Mouse (Mus musculus): Measurements from ENCODE around the gene Klf5. TPM values are rescaled to one million over a fixed set of nuclear protein-coding genes. Genes with fewer than 3 reads are reported as not detected.

Klf5 gene
- total and polyA plus RNA-seq, 2 experiments from 2014 or later, result 1.5 to 3.5 TPM

DNA sequence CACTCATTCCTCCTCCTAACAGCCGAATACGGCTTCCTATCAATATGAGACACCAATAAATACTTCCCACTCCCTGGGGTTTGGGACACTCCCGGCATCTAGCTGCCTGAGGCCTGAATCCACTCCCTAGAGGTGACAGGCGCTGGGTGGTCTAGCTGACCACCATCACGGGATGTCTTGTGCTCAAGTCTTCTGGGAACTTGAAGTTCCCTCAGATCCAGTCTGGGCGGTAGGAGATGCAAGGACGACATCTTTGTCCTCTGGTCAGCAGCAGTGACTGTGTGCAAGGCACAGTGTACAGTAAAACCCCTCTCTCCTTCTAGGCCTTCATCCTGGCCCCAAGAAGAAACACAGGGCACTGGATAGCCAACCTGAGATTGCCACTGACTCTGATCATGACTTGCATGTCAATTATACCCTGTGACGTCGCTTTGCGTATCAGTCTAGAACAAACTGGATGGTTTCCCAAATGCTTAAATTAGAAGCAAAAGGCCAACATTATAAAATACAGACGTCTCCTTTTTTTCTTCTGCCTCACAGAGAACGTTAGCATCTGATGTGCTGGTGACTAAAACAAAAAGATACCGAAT is 49.8 kb downstream of the Klf5 start:
- Histone ChIP-seq H3K27me3 (ENCODE audit: insufficient read depth, low read length) (no peaks in the 10 kb centered on the region), H3K36me3 (ENCODE audit: insufficient read depth, low read length) (no peaks in the 10 kb centered on the region), H3K9ac (replicated peaks; ENCODE audit: low read length) (no peak overlapping the region), H3K9me3 (ENCODE audit: low read length) (no peaks in the 10 kb centered on the region), H3K27ac (no peak overlapping the region), H3K4me2 (ENCODE audit: low read depth, low read length) (no peak overlapping the region), H3K4me1 (ENCODE audit: insufficient read depth, low read length) (no peaks in the 10 kb centered on the region), H3K4me3 (ENCODE audit: low read length) (no peak overlapping the region)
- ATAC-seq (peak; percentile 59), DNase-seq (ENCODE audit: low spot score) (peak; percentile 14)
- no peak for TF ChIP-seq CTCF (IDR thresholded peaks at IDR 0.05; ENCODE audit: low read depth)
- 63% methylated on average over 13 of the region's 13 CpGs for WGBS

DNA sequence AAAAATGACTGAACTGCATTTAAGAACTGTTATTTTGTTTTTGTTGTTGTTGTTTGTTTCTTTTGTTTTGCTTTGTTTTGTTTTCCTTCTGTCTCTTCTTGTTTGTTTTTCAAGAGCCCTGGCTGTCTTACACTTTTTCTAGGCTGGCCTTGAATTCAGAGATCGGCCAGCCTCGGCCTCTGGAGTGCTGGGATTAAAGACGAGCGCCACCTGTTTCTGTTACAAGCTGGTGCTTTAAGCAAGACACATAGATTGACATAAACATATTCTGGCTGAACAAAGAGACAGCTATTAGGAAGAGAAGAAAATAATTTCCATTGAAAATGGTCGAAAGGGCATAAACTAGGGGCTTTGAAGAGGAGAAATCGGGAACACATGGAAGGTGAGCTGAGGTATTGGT is 51.1 kb downstream of the Klf5 start:
- WGBS, result 74% methylated on average over 6 of the region's 6 CpGs
- no peak for ATAC-seq
- H3K36me3 ChIP-seq (ENCODE audit: insufficient read depth, low read length), result no peaks in the 10 kb centered on the region

DNA sequence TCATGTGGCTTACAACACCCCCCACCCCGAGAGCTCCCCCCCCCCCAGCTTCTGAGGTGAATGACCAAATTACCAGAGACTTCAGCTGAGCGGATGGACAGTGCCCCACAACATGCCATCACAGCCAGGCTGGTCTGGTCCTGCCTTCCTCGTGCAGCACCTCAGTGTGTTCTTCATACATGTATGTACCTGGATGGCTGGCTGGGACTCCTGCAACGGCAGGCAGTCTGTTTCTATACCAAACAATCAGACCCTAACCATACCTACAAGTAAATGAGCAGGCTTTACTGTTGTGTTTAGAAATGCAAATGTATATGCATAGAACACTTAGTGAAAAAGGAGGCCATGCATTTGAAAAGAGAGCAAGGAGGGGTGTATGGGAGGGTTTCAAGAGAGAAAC is 54.5 kb downstream of the Klf5 start:
- Histone ChIP-seq H3K4me1 (ENCODE audit: insufficient read depth, low read length) (no peaks in the 10 kb centered on the region), H3K9ac (replicated peaks; ENCODE audit: low read length) (no peak overlapping the region), H3K27me3 (ENCODE audit: insufficient read depth, low read length) (no peaks in the 10 kb centered on the region), H3K4me3 (ENCODE audit: low read length) (no peak overlapping the region), H3K36me3 (ENCODE audit: insufficient read depth, low read length) (no peaks in the 10 kb centered on the region), H3K4me2 (ENCODE audit: low read depth, low read length) (no peak overlapping the region), H3K27ac (no peak overlapping the region), H3K9me3 (ENCODE audit: low read length) (no peaks in the 10 kb centered on the region)
- 55% methylated on average over 4 of the region's 4 CpGs for WGBS
- no peak for TF ChIP-seq CTCF (IDR thresholded peaks at IDR 0.05; ENCODE audit: low read depth)
- no peak for DNase-seq (ENCODE audit: low spot score)
- ATAC-seq, result no peak

More for the DNA sequence above, 51.1 kb downstream of the Klf5 start:
- Histone ChIP-seq H3K27me3 (ENCODE audit: insufficient read depth, low read length) (no peaks in the 10 kb centered on the region), H3K27ac (no peak overlapping the region), H3K9ac (replicated peaks; ENCODE audit: low read length) (no peak overlapping the region), H3K4me2 (ENCODE audit: low read depth, low read length) (no peak overlapping the region), H3K4me3 (ENCODE audit: low read length) (no peak overlapping the region), H3K9me3 (ENCODE audit: low read length) (no peaks in the 10 kb centered on the region), H3K4me1 (ENCODE audit: insufficient read depth, low read length) (no peaks in the 10 kb centered on the region)
- TF ChIP-seq CTCF (IDR thresholded peaks at IDR 0.05; ENCODE audit: low read depth), result no peak
- no peak for DNase-seq (ENCODE audit: low spot score)

- no peak overlapping the region for H3K9ac ChIP-seq (replicated peaks; ENCODE audit: low read length)
- ATAC-seq (no peak), DNase-seq (ENCODE audit: low spot score) (no peak)
- no peak overlapping the region for H3K4me3 ChIP-seq (ENCODE audit: low read length)
- WGBS, result 67% methylated on average over 2 of the region's 2 CpGs
- no peak overlapping the region for H3K4me2 ChIP-seq (ENCODE audit: low read depth, low read length)
- H3K9me3 ChIP-seq (ENCODE audit: low read length), result no peaks in the 10 kb centered on the region
- H3K36me3 ChIP-seq (ENCODE audit: insufficient read depth, low read length), result no peaks in the 10 kb centered on the region
- no peaks in the 10 kb centered on the region for H3K27me3 ChIP-seq (ENCODE audit: insufficient read depth, low read length)
- no peaks in the 10 kb centered on the region for H3K4me1 ChIP-seq (ENCODE audit: insufficient read depth, low read length)
- no peak overlapping the region for H3K27ac ChIP-seq
- no peak for TF ChIP-seq CTCF (IDR thresholded peaks at IDR 0.05; ENCODE audit: low read depth)
Observed at GRCm38 (mm10) chr14:99354046-99354445, 55.6 kb downstream of the Klf5 start.

- Histone ChIP-seq H3K9me3 (ENCODE audit: low read length) (no peaks in the 10 kb centered on the region), H3K4me2 (ENCODE audit: low read depth, low read length) (no peak overlapping the region), H3K36me3 (ENCODE audit: insufficient read depth, low read length) (no peaks in the 10 kb centered on the region), H3K27me3 (ENCODE audit: insufficient read depth, low read length) (no peaks in the 10 kb centered on the region), H3K4me1 (ENCODE audit: insufficient read depth, low read length) (no peaks in the 10 kb centered on the region), H3K27ac (no peak overlapping the region), H3K4me3 (ENCODE audit: low read length) (no peak overlapping the region), H3K9ac (replicated peaks; ENCODE audit: low read length) (no peak overlapping the region)
- DNase-seq (ENCODE audit: low spot score) (no peak), ATAC-seq (no peak)
- 97% methylated on average over 10 of the region's 10 CpGs for WGBS
- no peak for TF ChIP-seq CTCF (IDR thresholded peaks at IDR 0.05; ENCODE audit: low read depth)
Observed at GRCm38 (mm10) chr14:99354761-99355609, 56.5 kb downstream of the Klf5 start.

GRCm38 (mm10) chr14:99355610-99355870 is 57.0 kb downstream of the Klf5 start:
- ATAC-seq, result no peak

GRCm38 (mm10) chr14:99362956-99363355 is 64.5 kb downstream of the Klf5 start:
- Histone ChIP-seq H3K27ac (no peak overlapping the region), H3K27me3 (ENCODE audit: insufficient read depth, low read length) (no peaks in the 10 kb centered on the region), H3K4me2 (ENCODE audit: low read depth, low read length) (no peak overlapping the region), H3K9ac (replicated peaks; ENCODE audit: low read length) (no peak overlapping the region), H3K9me3 (ENCODE audit: low read length) (no peaks in the 10 kb centered on the region), H3K4me3 (ENCODE audit: low read length) (no peak overlapping the region), H3K36me3 (ENCODE audit: insufficient read depth, low read length) (no peaks in the 10 kb centered on the region), H3K4me1 (ENCODE audit: insufficient read depth, low read length) (no peaks in the 10 kb centered on the region)
- ATAC-seq (no peak), DNase-seq (ENCODE audit: low spot score) (no peak)
- WGBS, result 89% methylated on average over 5 of the region's 5 CpGs
- TF ChIP-seq CTCF (IDR thresholded peaks at IDR 0.05; ENCODE audit: low read depth), result no peak

More at GRCm38 (mm10) chr14:99355610-99355870, 57.0 kb downstream of the Klf5 start:
- no peak for DNase-seq (ENCODE audit: low spot score)
- Histone ChIP-seq H3K4me2 (ENCODE audit: low read depth, low read length) (no peak overlapping the region), H3K4me1 (ENCODE audit: insufficient read depth, low read length) (no peaks in the 10 kb centered on the region), H3K4me3 (ENCODE audit: low read length) (no peak overlapping the region), H3K27me3 (ENCODE audit: insufficient read depth, low read length) (no peaks in the 10 kb centered on the region), H3K36me3 (ENCODE audit: insufficient read depth, low read length) (no peaks in the 10 kb centered on the region), H3K27ac (no peak overlapping the region), H3K9ac (replicated peaks; ENCODE audit: low read length) (no peak overlapping the region), H3K9me3 (ENCODE audit: low read length) (no peaks in the 10 kb centered on the region)
- 73% methylated on average over 1 of the region's 1 CpGs for WGBS
- no peak for TF ChIP-seq CTCF (IDR thresholded peaks at IDR 0.05; ENCODE audit: low read depth)
